ENCODE assay signal across 22 mouse cellular contexts in the genomic region with DNA sequence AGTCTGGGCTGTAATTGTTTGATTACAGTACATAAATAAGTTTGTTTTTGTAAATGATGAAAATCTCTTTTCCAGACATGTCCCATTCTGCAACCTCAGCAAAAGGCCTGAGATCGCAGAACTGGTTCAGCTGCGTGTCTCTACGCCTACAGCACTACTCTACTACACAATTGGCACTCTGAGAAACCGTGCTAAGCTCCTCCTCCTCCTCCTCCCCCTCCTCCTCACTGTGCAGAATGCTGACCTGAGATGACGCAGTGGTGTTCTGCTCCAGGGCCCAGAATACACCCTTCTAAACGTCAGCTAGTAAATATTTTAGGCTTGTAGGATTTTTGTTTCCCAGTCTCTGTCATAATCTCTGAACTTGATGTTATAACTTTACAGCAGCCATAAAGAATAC.
"Had no signal": no experiment of that assay in that cellular context is flagged by ENCODE, and none has a peak within 500 bp of the region (broad histone marks: within the 10 kb centered on the region; RNA-seq: fewer than 3 reads in every experiment).

No protein-coding gene starts in this region.

- H3K9ac ChIP-seq: limb, embryonic 13.5 days; liver, embryonic 12.5 days; liver, embryonic 15.5 days; lung, embryonic 15.5 days; midbrain, embryonic 12.5 days; midbrain, embryonic 15.5 days; neural tube, embryonic 12.5 days; neural tube, embryonic 15.5 days; stomach, embryonic 15.5 days had no signal

- H3K9me3 ChIP-seq: limb, embryonic 10.5 days; limb, embryonic 13.5 days; liver, embryonic 12.5 days; liver, embryonic 15.5 days; lung, embryonic 15.5 days; midbrain, embryonic 12.5 days; midbrain, embryonic 15.5 days; neural tube, embryonic 12.5 days; neural tube, embryonic 15.5 days; stomach, embryonic 15.5 days had no signal

- H3K27ac ChIP-seq: kidney, postnatal 0 days; layer of hippocampus, adult 2 months; limb, embryonic 10.5 days; limb, embryonic 13.5 days; liver, embryonic 12.5 days; liver, embryonic 15.5 days; lung, embryonic 15.5 days; midbrain, embryonic 12.5 days; midbrain, embryonic 15.5 days; neural tube, embryonic 12.5 days; neural tube, embryonic 15.5 days; stomach, embryonic 15.5 days had no signal

- DNase-seq: kidney, postnatal 25 days; layer of hippocampus, adult 9-11 months; liver; lung, adult 18-20 months; lung, postnatal 10 days; lung, postnatal 36 days; right cerebral cortex, adult 18-20 months; right cerebral cortex, postnatal 14 days; spleen, adult 18-20 months; thymus, postnatal 36 days had no signal

- H3K27me3 ChIP-seq: limb, embryonic 13.5 days; liver, embryonic 12.5 days; liver, embryonic 15.5 days; lung, embryonic 15.5 days; midbrain, embryonic 12.5 days; midbrain, embryonic 15.5 days; neural tube, embryonic 12.5 days; neural tube, embryonic 15.5 days; stomach, embryonic 15.5 days had no signal

- H3K4me3 ChIP-seq: layer of hippocampus, adult 2 months; limb, embryonic 10.5 days; limb, embryonic 13.5 days; liver, embryonic 12.5 days; liver, embryonic 15.5 days; lung, embryonic 15.5 days; midbrain, embryonic 12.5 days; midbrain, embryonic 15.5 days; neural tube, embryonic 12.5 days; neural tube, embryonic 15.5 days; stomach, embryonic 15.5 days had no signal

- H3K36me3 ChIP-seq: limb, embryonic 10.5 days; limb, embryonic 13.5 days; liver, embryonic 12.5 days; liver, embryonic 15.5 days; lung, embryonic 15.5 days; midbrain, embryonic 12.5 days; midbrain, embryonic 15.5 days; neural tube, embryonic 12.5 days; neural tube, embryonic 15.5 days; stomach, embryonic 15.5 days had no signal

- H3K4me1 ChIP-seq: limb, embryonic 10.5 days; limb, embryonic 13.5 days; liver, embryonic 12.5 days; liver, embryonic 15.5 days; lung, embryonic 15.5 days; midbrain, embryonic 12.5 days; midbrain, embryonic 15.5 days; neural tube, embryonic 12.5 days; neural tube, embryonic 15.5 days; stomach, embryonic 15.5 days had no signal

- H3K4me2 ChIP-seq: limb, embryonic 13.5 days; liver, embryonic 12.5 days; liver, embryonic 15.5 days; lung, embryonic 15.5 days; midbrain, embryonic 12.5 days; midbrain, embryonic 15.5 days; neural tube, embryonic 12.5 days; neural tube, embryonic 15.5 days; stomach, embryonic 15.5 days had no signal

- ATAC-seq: liver, embryonic 12.5 days; midbrain, embryonic 15.5 days had no signal
